Mouse (Mus musculus) forebrain, embryonic 14.5 days (tissue): Measurements from ENCODE around the gene Ms4a14. TPM values are rescaled to one million over a fixed set of nuclear protein-coding genes. Genes with fewer than 3 reads are reported as not detected.

Experiments used
- ATAC-seq: fragments of 200-750 bp; cut with Nextera tagmentation; 2 replicates; pipeline ENCODE4 v1.8.0; 2017; ENCODE audit warnings: mild to moderate bottlenecking, moderate library complexity
- DNase-seq: peaks from one replicate; pipeline ENCODE4 v3.0.0-alpha.2; 2015; ENCODE audit warnings: low spot score
- H3K27ac ChIP-seq: fragments of 300-500 bp; sonication (generic); 2 replicates; pipeline ENCODE4 v1.5.1; 2014; ENCODE audit warnings: low read depth, mild to moderate bottlenecking, control low read depth, low read length, moderate library complexity
- H3K27me3 ChIP-seq: fragments of 300-500 bp; sonication (generic); replicated peaks from 2 replicates; pipeline ENCODE4 v1.6.1; 2014; ENCODE audit warnings: low read length, control low read depth, mixed read lengths; ENCODE audit not compliant: control insufficient read depth, insufficient read depth
- H3K36me3 ChIP-seq: fragments of 300-500 bp; sonication (generic); 2 replicates; pipeline ENCODE4 v1.6.1; 2014; ENCODE audit warnings: low read length, control low read depth; ENCODE audit not compliant: control insufficient read depth, insufficient read depth
- H3K4me1 ChIP-seq: fragments of 300-500 bp; sonication (generic); 2 replicates; pipeline ENCODE4 v1.6.1; 2014; ENCODE audit warnings: antibody characterized with exemption, low read length, control low read depth; ENCODE audit not compliant: control insufficient read depth, insufficient read depth
- H3K4me2 ChIP-seq: fragments of 300-500 bp; sonication (generic); 2 replicates; pipeline ENCODE4 v1.6.1; 2014; ENCODE audit warnings: mild to moderate bottlenecking, control low read depth, low read length
- H3K4me3 ChIP-seq: fragments of 300-500 bp; sonication (generic); 2 replicates; pipeline ENCODE4 v1.5.1; 2014; ENCODE audit warnings: low read depth, low read length, control low read depth
- H3K9ac ChIP-seq: fragments of 300-500 bp; sonication (generic); 2 replicates; pipeline ENCODE4 v1.6.1; 2014; ENCODE audit warnings: mild to moderate bottlenecking, low read length, control low read depth, moderate library complexity
- H3K9me3 ChIP-seq: fragments of 300-500 bp; sonication (generic); replicated peaks from 2 replicates; pipeline ENCODE4 v1.6.1; 2016; ENCODE audit warnings: low read length, control low read depth, mixed read lengths; ENCODE audit not compliant: control insufficient read depth
- WGBS: fragments of 180-500 bp; shearing (Covaris S2); extraction: QIAGEN DNeasy Blood & Tissue Kit; methylation state at CpG from one replicate; pipeline ENCODE4 v1.1.7; 2014; 5-methylcytosine and 5-hydroxymethylcytosine counted together
- polyA plus RNA-seq: library from polyadenylated mRNA; unstranded; fragments of >200 nt; fragmentation: Nextera tagmentation; extraction: Ambion mirVana; gene quantifications from 2 replicates; pipeline ENCODE4 v1.2.1, GENCODE M21; 2014

Gene Ms4a14
- not detected in 2 replicates for polyA plus RNA-seq

GRCm38 (mm10) chr19:11314354-11314753, at the start of gene Ms4a14:
Gene Ms4a14, minus strand, starts transcription at chr19:11314454.
- 64% methylated on average over 1 of the region's 1 CpGs for WGBS
- Histone ChIP-seq H3K27ac (no peak within 1 kb of the TSS), H3K9me3 (no peaks in the 10 kb centered on the region), H3K4me1 (no peaks in the 10 kb centered on the region), H3K9ac (no peak within 1 kb of the TSS), H3K4me3 (no peak within 1 kb of the TSS), H3K36me3 (no peaks in the 10 kb centered on the region), H3K27me3 (no peaks in the 10 kb centered on the region), H3K4me2 (no peak within 1 kb of the TSS)
- DNase-seq (no peak), ATAC-seq (no peak)

- H3K9ac ChIP-seq = no peak overlapping the region
- DNase-seq = no peak
- no peak overlapping the region for H3K4me3 ChIP-seq
- no peak for ATAC-seq
- H3K36me3 ChIP-seq = no peaks in the 10 kb centered on the region
- no peaks in the 10 kb centered on the region for H3K27me3 ChIP-seq
- H3K4me1 ChIP-seq = no peaks in the 10 kb centered on the region
- H3K27ac ChIP-seq = no peak overlapping the region
- H3K4me2 ChIP-seq = no peak overlapping the region
- H3K9me3 ChIP-seq = no peaks in the 10 kb centered on the region
These were observed 47.7 kb upstream of the Ms4a14 start for GRCm38 (mm10) chr19:11362002-11362401.

- Histone ChIP-seq H3K27me3 (no peaks in the 10 kb centered on the region), H3K9me3 (no peaks in the 10 kb centered on the region), H3K27ac (no peak overlapping the region), H3K4me2 (no peak overlapping the region), H3K9ac (no peak overlapping the region), H3K4me3 (no peak overlapping the region), H3K36me3 (no peaks in the 10 kb centered on the region), H3K4me1 (no peaks in the 10 kb centered on the region)
- DNase-seq (no peak), ATAC-seq (no peak)
- 68% methylated on average over 3 of the region's 3 CpGs for WGBS
These were observed 45.9 kb upstream of the Ms4a14 start for GRCm38 (mm10) chr19:11360106-11360505.

GRCm38 (mm10) chr19:11355730-11356129, 41.5 kb upstream of the Ms4a14 start:
- WGBS = 85% methylated on average over 7 of the region's 7 CpGs
- Histone ChIP-seq H3K36me3 (no peaks in the 10 kb centered on the region), H3K9me3 (no peaks in the 10 kb centered on the region), H3K9ac (no peak overlapping the region), H3K4me3 (no peak overlapping the region), H3K27me3 (no peaks in the 10 kb centered on the region), H3K4me1 (no peaks in the 10 kb centered on the region), H3K27ac (no peak overlapping the region), H3K4me2 (no peak overlapping the region)
- DNase-seq (no peak), ATAC-seq (no peak)

- Histone ChIP-seq H3K9me3 (no peaks in the 10 kb centered on the region), H3K27ac (no peak overlapping the region), H3K4me2 (no peak overlapping the region), H3K36me3 (no peaks in the 10 kb centered on the region), H3K9ac (no peak overlapping the region), H3K27me3 (no peaks in the 10 kb centered on the region), H3K4me3 (no peak overlapping the region), H3K4me1 (no peaks in the 10 kb centered on the region)
- ATAC-seq = no peak
- WGBS = 60% methylated on average over 3 of the region's 3 CpGs
- peak; percentile 0 for DNase-seq
These were observed 37.6 kb upstream of the Ms4a14 start for GRCm38 (mm10) chr19:11351878-11352277.

GRCm38 (mm10) chr19:11349698-11350481, 35.6 kb upstream of the Ms4a14 start:
- no peaks in the 10 kb centered on the region for H3K9me3 ChIP-seq
- no peak overlapping the region for H3K9ac ChIP-seq
- no peak overlapping the region for H3K4me3 ChIP-seq
- no peak overlapping the region for H3K4me2 ChIP-seq
- no peaks in the 10 kb centered on the region for H3K27me3 ChIP-seq
- DNase-seq (peak; percentile 0), ATAC-seq (no peak)
- no peak overlapping the region for H3K27ac ChIP-seq
- H3K36me3 ChIP-seq = no peaks in the 10 kb centered on the region
- WGBS = 65% methylated on average over 7 of the region's 7 CpGs
- no peaks in the 10 kb centered on the region for H3K4me1 ChIP-seq

GRCm38 (mm10) chr19:11343992-11344391, 29.7 kb upstream of the Ms4a14 start:
- Histone ChIP-seq H3K27ac (no peak overlapping the region), H3K4me3 (no peak overlapping the region), H3K36me3 (no peaks in the 10 kb centered on the region), H3K9ac (no peak overlapping the region), H3K4me1 (no peaks in the 10 kb centered on the region), H3K27me3 (no peaks in the 10 kb centered on the region), H3K9me3 (no peaks in the 10 kb centered on the region), H3K4me2 (no peak overlapping the region)
- DNase-seq (no peak), ATAC-seq (no peak)

- Histone ChIP-seq H3K36me3 (no peaks in the 10 kb centered on the region), H3K27ac (no peak overlapping the region), H3K4me2 (no peak overlapping the region), H3K9me3 (no peaks in the 10 kb centered on the region), H3K9ac (no peak overlapping the region), H3K4me1 (no peaks in the 10 kb centered on the region), H3K27me3 (no peaks in the 10 kb centered on the region), H3K4me3 (no peak overlapping the region)
- DNase-seq (no peak), ATAC-seq (no peak)
These were observed 28.9 kb upstream of the Ms4a14 start for GRCm38 (mm10) chr19:11343147-11343546.

- no peak for DNase-seq
- no peak within 1 kb of the TSS for H3K4me3 ChIP-seq
- no peak for ATAC-seq
- H3K9ac ChIP-seq = no peak within 1 kb of the TSS
- no peak within 1 kb of the TSS for H3K27ac ChIP-seq
- no peaks in the 10 kb centered on the region for H3K36me3 ChIP-seq
- H3K4me1 ChIP-seq = no peaks in the 10 kb centered on the region
- H3K9me3 ChIP-seq = no peaks in the 10 kb centered on the region
- H3K4me2 ChIP-seq = no peak within 1 kb of the TSS
- 88% methylated on average over 6 of the region's 6 CpGs for WGBS
- no peaks in the 10 kb centered on the region for H3K27me3 ChIP-seq
These were observed 21.7 kb upstream of the Ms4a14 start, which contains the start of gene Ms4a7 for GRCm38 (mm10) chr19:11335932-11336331. Gene Ms4a7, minus strand, starts transcription at chr19:11336146.
